Mouse (Mus musculus): Measurements from ENCODE around the gene B4galt2. TPM values are rescaled to one million over a fixed set of nuclear protein-coding genes. Genes with fewer than 3 reads are reported as not detected.

Gene B4galt2
- polyA plus RNA-seq, 1 experiment from 2014 or later: 5.2 TPM

- H3K27ac ChIP-seq: no peak overlapping the region
- H3K4me2 ChIP-seq: no peak overlapping the region
- H3K27me3 ChIP-seq (replicated peaks): no peaks in the 10 kb centered on the region
- ATAC-seq: no peak
- peaks cover 96% of the 10 kb centered on the region for H3K36me3 ChIP-seq
- H3K9ac ChIP-seq: no peak overlapping the region
- H3K9me3 ChIP-seq (replicated peaks): no peaks in the 10 kb centered on the region
- WGBS (ENCODE audit: insufficient replicate concordance): 91% methylated on average over 10 of the region's 10 CpGs
- peaks cover 4% of the 10 kb centered on the region for H3K4me1 ChIP-seq
- H3K4me3 ChIP-seq: no peak overlapping the region
These were observed 20.8 kb upstream of the B4galt2 start for GRCm38 (mm10) chr4:117904094-117904493.

- no peaks in the 10 kb centered on the region for H3K4me1 ChIP-seq
- no peak overlapping the region for H3K4me2 ChIP-seq
- WGBS (ENCODE audit: insufficient replicate concordance): 68% methylated on average over 3 of the region's 3 CpGs
- H3K9me3 ChIP-seq (replicated peaks): no peaks in the 10 kb centered on the region
- peaks cover 94% of the 10 kb centered on the region for H3K36me3 ChIP-seq
- H3K27me3 ChIP-seq (replicated peaks): no peaks in the 10 kb centered on the region
- no peak overlapping the region for H3K9ac ChIP-seq
- no peak overlapping the region for H3K4me3 ChIP-seq
- no peak for ATAC-seq
- H3K27ac ChIP-seq: no peak overlapping the region
These were observed 14.8 kb upstream of the B4galt2 start for GRCm38 (mm10) chr4:117898111-117898510.

- WGBS (ENCODE audit: insufficient replicate concordance): 91% methylated on average over 6 of the region's 6 CpGs
- ATAC-seq: no peak
- Histone ChIP-seq H3K4me2 (no peak overlapping the region), H3K36me3 (peaks cover 73% of the 10 kb centered on the region), H3K4me3 (no peak overlapping the region), H3K27me3 (replicated peaks) (no peaks in the 10 kb centered on the region), H3K9me3 (replicated peaks) (no peaks in the 10 kb centered on the region), H3K9ac (no peak overlapping the region), H3K27ac (no peak overlapping the region), H3K4me1 (peaks cover 11% of the 10 kb centered on the region)
These were observed 12.7 kb upstream of the B4galt2 start for GRCm38 (mm10) chr4:117896031-117896430.

- no peak for ATAC-seq
- peaks cover 18% of the 10 kb centered on the region for H3K4me1 ChIP-seq
- H3K4me2 ChIP-seq: no peak overlapping the region
- WGBS (ENCODE audit: insufficient replicate concordance): 77% methylated on average over 7 of the region's 7 CpGs
- no peak overlapping the region for H3K9ac ChIP-seq
- H3K9me3 ChIP-seq (replicated peaks): no peaks in the 10 kb centered on the region
- H3K27me3 ChIP-seq (replicated peaks): no peaks in the 10 kb centered on the region
- H3K4me3 ChIP-seq: no peak overlapping the region
- peaks cover 72% of the 10 kb centered on the region for H3K36me3 ChIP-seq
- H3K27ac ChIP-seq: no peak overlapping the region; the same call in 1 of the 2 replicates
These were observed 12.1 kb upstream of the B4galt2 start for GRCm38 (mm10) chr4:117895339-117895738.

- ATAC-seq: no peak
- Histone ChIP-seq H3K36me3 (peaks cover 72% of the 10 kb centered on the region), H3K4me2 (no peak overlapping the region), H3K9me3 (replicated peaks) (no peaks in the 10 kb centered on the region), H3K27me3 (replicated peaks) (no peaks in the 10 kb centered on the region), H3K9ac (no peak overlapping the region), H3K27ac (no peak overlapping the region), H3K4me3 (no peak overlapping the region), H3K4me1 (peaks cover 24% of the 10 kb centered on the region)
- 81% methylated on average over 8 of the region's 8 CpGs for WGBS (ENCODE audit: insufficient replicate concordance)
These were observed 11.3 kb upstream of the B4galt2 start for GRCm38 (mm10) chr4:117894601-117895000.

GRCm38 (mm10) chr4:117893376-117893775 is 10.1 kb upstream of the B4galt2 start:
- no peak overlapping the region for H3K27ac ChIP-seq
- H3K36me3 ChIP-seq: peaks cover 70% of the 10 kb centered on the region
- no peak overlapping the region for H3K9ac ChIP-seq
- no peaks in the 10 kb centered on the region for H3K9me3 ChIP-seq (replicated peaks)
- no peak for ATAC-seq
- no peak overlapping the region for H3K4me3 ChIP-seq
- 35% methylated on average over 9 of the region's 9 CpGs for WGBS (ENCODE audit: insufficient replicate concordance)
- no peak overlapping the region for H3K4me2 ChIP-seq
- peaks cover 24% of the 10 kb centered on the region for H3K4me1 ChIP-seq
- no peaks in the 10 kb centered on the region for H3K27me3 ChIP-seq (replicated peaks)

GRCm38 (mm10) chr4:117891738-117892161 is 8.5 kb upstream of the B4galt2 start, which contains the start of gene Dph2:
Dph2 (minus strand) TSS chr4:117892032.
- no peak within 1 kb of the TSS for H3K27ac ChIP-seq
- under 1% methylated on average over 21 of the region's 21 CpGs for WGBS (ENCODE audit: insufficient replicate concordance)
- peak; percentile 80 for ATAC-seq

GRCm38 (mm10) chr4:117890750-117891149 is 7.5 kb upstream of the B4galt2 start:
- Histone ChIP-seq H3K27me3 (replicated peaks) (no peaks in the 10 kb centered on the region), H3K9me3 (replicated peaks) (no peaks in the 10 kb centered on the region), H3K4me1 (peaks cover 37% of the 10 kb centered on the region), H3K4me2 (peak overlapping the region; percentile 74), H3K27ac (no peak overlapping the region), H3K36me3 (peaks cover 49% of the 10 kb centered on the region), H3K4me3 (peak overlapping the region; percentile 84), H3K9ac (peak overlapping the region; percentile 68)
- 76% methylated on average over 8 of the region's 8 CpGs for WGBS (ENCODE audit: insufficient replicate concordance)
- no peak for ATAC-seq

More at GRCm38 (mm10) chr4:117891738-117892161, 8.5 kb upstream of the B4galt2 start, which contains the start of gene Dph2:
- H3K9me3 ChIP-seq (replicated peaks): no peaks in the 10 kb centered on the region
- H3K4me3 ChIP-seq: peak within 1 kb of the TSS; percentile 84
- H3K27me3 ChIP-seq (replicated peaks): no peaks in the 10 kb centered on the region
- peak within 1 kb of the TSS; percentile 74 for H3K4me2 ChIP-seq
- H3K36me3 ChIP-seq: peaks cover 55% of the 10 kb centered on the region
- peak within 1 kb of the TSS; percentile 68 for H3K9ac ChIP-seq
- H3K4me1 ChIP-seq: peaks cover 30% of the 10 kb centered on the region

- Histone ChIP-seq H3K9me3 (replicated peaks) (no peaks in the 10 kb centered on the region), H3K27ac (no peak overlapping the region), H3K27me3 (replicated peaks) (no peaks in the 10 kb centered on the region), H3K36me3 (peaks cover 49% of the 10 kb centered on the region), H3K9ac (no peak overlapping the region), H3K4me1 (peaks cover 45% of the 10 kb centered on the region), H3K4me2 (no peak overlapping the region), H3K4me3 (no peak overlapping the region)
- WGBS (ENCODE audit: insufficient replicate concordance): 89% methylated on average over 14 of the region's 14 CpGs
- no peak for ATAC-seq
These were observed 6.7 kb upstream of the B4galt2 start for GRCm38 (mm10) chr4:117890031-117890430.

- no peak overlapping the region for H3K9ac ChIP-seq
- H3K36me3 ChIP-seq: peaks cover 49% of the 10 kb centered on the region
- H3K27ac ChIP-seq: no peak overlapping the region
- peaks cover 47% of the 10 kb centered on the region for H3K4me1 ChIP-seq
- ATAC-seq: no peak
- 81% methylated on average over 15 of the region's 15 CpGs for WGBS (ENCODE audit: insufficient replicate concordance)
- no peak overlapping the region for H3K4me2 ChIP-seq
- no peak overlapping the region for H3K4me3 ChIP-seq
- no peaks in the 10 kb centered on the region for H3K9me3 ChIP-seq (replicated peaks)
- no peaks in the 10 kb centered on the region for H3K27me3 ChIP-seq (replicated peaks)
These were observed 6.2 kb upstream of the B4galt2 start for GRCm38 (mm10) chr4:117889471-117889870.

- peak overlapping the region; percentile 64 for H3K9ac ChIP-seq
- peak overlapping the region; percentile 94 for H3K4me2 ChIP-seq
- H3K27me3 ChIP-seq (replicated peaks): peaks cover 9% of the 10 kb centered on the region
- peaks cover 62% of the 10 kb centered on the region for H3K4me1 ChIP-seq
- 61% methylated on average over 2 of the region's 2 CpGs for WGBS (ENCODE audit: insufficient replicate concordance)
- ATAC-seq: no peak
- no peak overlapping the region for H3K27ac ChIP-seq
- H3K4me3 ChIP-seq: peak overlapping the region; percentile 99
- peaks cover 49% of the 10 kb centered on the region for H3K36me3 ChIP-seq
- H3K9me3 ChIP-seq (replicated peaks): no peaks in the 10 kb centered on the region
These were observed 4.6 kb upstream of the B4galt2 start for GRCm38 (mm10) chr4:117887920-117888319.

GRCm38 (mm10) chr4:117887133-117887532 is 3.8 kb upstream of the B4galt2 start, which contains the start of gene Atp6v0b:
Atp6v0b (minus strand) TSS chr4:117887333.
- peaks cover 65% of the 10 kb centered on the region for H3K4me1 ChIP-seq
- WGBS (ENCODE audit: insufficient replicate concordance): under 1% methylated on average over 37 of the region's 37 CpGs

GRCm38 (mm10) chr4:117886644-117887043 is 3.4 kb upstream of the B4galt2 start:
- Histone ChIP-seq H3K4me3 (peak overlapping the region; percentile 99), H3K9me3 (replicated peaks) (no peaks in the 10 kb centered on the region), H3K4me1 (peaks cover 63% of the 10 kb centered on the region), H3K27me3 (replicated peaks) (peaks cover 22% of the 10 kb centered on the region), H3K27ac (peak overlapping the region; percentile 91), H3K4me2 (peak overlapping the region; percentile 94), H3K36me3 (peaks cover 49% of the 10 kb centered on the region), H3K9ac (peak overlapping the region; percentile 97)
- whole genome bisulfite sequencing (ENCODE audit: insufficient replicate concordance): under 1% methylated on average over 24 of the region's 24 CpGs
- peak; percentile 36 for ATAC-seq

More at GRCm38 (mm10) chr4:117887133-117887532, 3.8 kb upstream of the B4galt2 start, which contains the start of gene Atp6v0b:
- peak; percentile 87 for ATAC-seq
- Histone ChIP-seq H3K36me3 (peaks cover 49% of the 10 kb centered on the region), H3K4me2 (peak within 1 kb of the TSS; percentile 94), H3K27me3 (replicated peaks) (peaks cover 17% of the 10 kb centered on the region), H3K27ac (peak within 1 kb of the TSS; percentile 91), H3K9me3 (replicated peaks) (no peaks in the 10 kb centered on the region), H3K9ac (peak within 1 kb of the TSS; percentile 97), H3K4me3 (peak within 1 kb of the TSS; percentile 99)
